Mouse (Mus musculus) heart, postnatal 0 days (tissue): ENCODE data around the gene Zfp189.

Experiments used
- CTCF ChIP-seq: IDR thresholded peaks from 2 replicates; pipeline ENCODE4 v1.5.1; 2016; ENCODE audit warnings: antibody characterized with exemption, control low read depth, low read depth
- EP300 ChIP-seq: IDR thresholded peaks from 2 replicates; pipeline ENCODE4 v1.6.1; 2016; ENCODE audit warnings: antibody characterized with exemption, low read depth

GRCm38 (mm10) chr4:49514441-49514840 lies 6.5 kb upstream of the Zfp189 start:
- TF ChIP-seq EP300 (no peak), CTCF (no peak)
